Mouse (Mus musculus) liver, adult 2 months (tissue): ENCODE results near the gene Hydin.

ENCODE experiments used
- CTCF ChIP-seq: fragments of 200-500 bp; IDR thresholded peaks from 2 replicates; pipeline ENCODE4 v1.5.1; 2011; ENCODE audit warnings: low read depth, low read length, control low read depth
- POLR2A ChIP-seq: fragments of 200-500 bp; IDR thresholded peaks from 2 replicates; pipeline ENCODE4 v1.6.1; 2011; ENCODE audit warnings: low read length, control low read depth; ENCODE audit not compliant: insufficient read depth; ENCODE audit errors: extremely low read depth

DNA sequence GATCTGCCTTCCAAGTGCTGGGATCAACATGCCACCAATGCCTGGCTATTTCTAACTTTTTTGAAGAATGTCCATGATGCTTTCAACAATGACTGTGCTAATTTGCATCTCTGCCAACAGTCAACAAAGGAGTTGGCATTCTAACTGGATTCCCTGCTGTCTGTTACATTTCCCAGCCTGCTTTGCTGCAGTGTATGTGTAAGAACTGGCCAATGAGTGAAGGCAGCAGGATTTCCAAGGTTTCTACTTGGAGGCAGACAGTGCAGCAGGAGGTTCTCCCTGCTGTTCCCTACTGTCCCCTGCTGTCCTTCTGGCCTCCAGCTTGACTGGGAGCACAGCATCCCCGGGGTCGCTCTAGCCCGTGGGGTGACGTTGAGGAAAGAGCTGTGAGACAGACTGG, 52.8 kb downstream of the Hydin start:
- no peak for TF ChIP-seq CTCF
- no peak for TF ChIP-seq POLR2A
